Mouse (Mus musculus) testis, postnatal 14 days (tissue): ENCODE measurements around the gene Serp2.
"Not testable (repeated sequence)": the region's sequence is repeated elsewhere in the genome, so short reads cannot be mapped to it uniquely, and the experiment has no call there.

Source experiments
- DNase-seq: peaks from one replicate; pipeline ENCODE4 v3.0.0; 2021; ENCODE audit warnings: low spot score

Serp2 gene

DNA sequence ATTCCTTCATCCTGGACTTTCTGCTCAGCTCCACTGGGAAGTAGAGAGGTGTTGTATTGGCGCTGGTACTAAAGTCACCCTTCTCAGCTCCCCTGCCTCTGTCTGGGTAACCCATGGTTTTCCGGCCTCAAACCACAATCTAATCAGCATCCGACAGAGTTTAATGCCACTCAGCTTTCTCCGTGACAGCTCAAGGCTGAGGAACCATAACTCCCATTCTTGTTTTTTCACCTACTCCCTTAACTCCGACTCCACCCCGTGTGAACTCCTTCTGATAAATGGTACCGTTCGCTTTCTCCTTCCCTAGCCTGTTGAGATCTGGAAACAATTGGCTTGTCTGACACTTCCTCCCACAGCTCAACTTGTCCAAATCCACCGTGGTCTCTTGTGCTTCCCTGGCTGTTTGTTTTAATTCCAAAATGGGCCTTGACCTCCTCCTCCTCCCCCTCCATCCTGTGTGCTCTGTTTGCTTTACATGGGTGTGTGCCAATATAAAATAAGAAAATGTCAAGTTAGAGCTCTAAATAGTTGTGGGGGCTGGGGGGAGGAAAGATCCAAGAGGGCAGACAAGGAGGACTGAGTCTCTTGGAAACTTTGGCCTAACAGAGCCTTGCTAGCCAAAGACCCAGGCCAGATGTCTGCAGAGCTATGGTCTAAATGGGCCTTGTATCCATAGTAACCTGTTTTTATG, 12.7 kb upstream of the Serp2 start:
- peak; percentile 70 for DNase-seq

DNA sequence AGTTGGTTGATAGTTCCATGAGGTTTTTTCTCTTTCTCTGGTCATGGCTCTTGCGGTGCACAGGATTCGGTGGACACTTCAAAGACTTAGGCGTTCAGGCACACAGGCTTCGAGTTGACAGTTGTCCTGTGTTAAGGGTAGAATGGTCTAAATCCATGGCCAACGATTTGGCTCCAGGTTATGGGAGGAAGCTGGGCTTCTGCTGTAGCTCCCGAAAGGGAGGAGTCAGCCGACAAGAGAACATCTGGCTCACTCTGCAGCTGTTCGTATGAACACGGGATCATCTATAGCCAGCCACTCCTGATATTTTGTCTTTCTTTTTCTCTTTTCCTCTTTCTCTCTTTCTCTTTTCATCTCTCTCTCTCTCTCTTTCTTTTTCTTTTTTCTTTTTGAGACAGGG, 11.9 kb upstream of the Serp2 start:
- DNase-seq, result no peak

DNA sequence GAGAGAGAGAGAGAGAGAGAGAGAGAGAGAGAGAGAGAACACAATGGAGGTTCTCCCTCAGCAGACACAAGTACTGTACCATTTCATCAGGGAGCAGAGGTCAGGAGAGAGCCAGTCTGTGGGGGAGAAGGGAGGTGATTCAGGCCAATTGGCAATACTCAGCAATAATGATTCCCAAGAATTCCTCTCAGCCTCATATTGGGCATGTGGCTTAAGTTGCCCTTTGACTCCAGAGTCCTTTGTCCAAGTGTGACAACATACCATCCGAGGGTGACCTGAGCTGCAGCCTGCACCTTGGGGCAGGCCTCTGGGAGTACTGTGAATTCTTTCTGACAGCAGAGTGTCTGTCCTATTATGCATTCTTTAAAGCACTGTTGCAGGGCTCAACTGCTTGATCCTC, 10.6 kb upstream of the Serp2 start:
- DNase-seq, result no peak

- no peak for DNase-seq
Observed at GRCm38 (mm10) chr14:76566711-76567110, 10.0 kb upstream of the Serp2 start.

DNA sequence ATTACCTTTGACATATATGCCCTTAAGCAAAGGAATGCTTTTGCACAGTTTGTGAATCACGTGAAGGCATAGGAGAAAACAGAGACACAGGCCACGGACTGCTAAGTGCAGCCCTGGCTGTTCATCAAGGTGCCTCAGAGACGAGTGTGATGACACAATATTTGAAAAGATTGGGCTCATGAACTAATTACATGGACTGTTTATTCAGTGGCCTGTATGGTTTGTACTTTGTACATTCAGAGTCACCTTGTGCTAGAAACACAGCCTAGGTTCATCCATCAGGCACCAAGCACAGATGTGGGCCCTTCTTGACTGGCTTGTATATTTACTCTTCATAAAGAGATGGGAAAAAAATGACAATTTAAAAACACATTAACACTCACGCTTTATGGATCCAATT, 9.5 kb upstream of the Serp2 start:
- DNase-seq, result no peak

DNA sequence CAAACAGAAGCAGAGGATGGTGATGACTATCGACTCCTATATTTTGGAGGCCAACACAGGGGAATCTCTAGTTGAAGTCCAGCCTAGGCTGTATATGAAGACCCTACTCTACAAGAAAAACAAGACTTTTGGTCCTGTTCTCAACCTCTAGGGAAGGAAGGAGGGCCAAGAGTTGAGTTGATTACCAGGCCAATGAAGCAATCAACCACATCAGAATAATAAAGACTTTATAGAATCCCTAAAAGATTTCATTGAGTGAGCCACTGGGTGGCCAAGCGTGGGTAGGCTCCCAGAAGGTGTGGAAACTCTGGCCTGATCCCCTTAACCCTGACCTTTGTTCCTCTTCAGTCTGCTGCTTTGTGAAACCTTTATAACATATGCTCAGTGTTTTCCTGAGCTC, 2.5 kb upstream of the Serp2 start:
- no peak for DNase-seq

DNA sequence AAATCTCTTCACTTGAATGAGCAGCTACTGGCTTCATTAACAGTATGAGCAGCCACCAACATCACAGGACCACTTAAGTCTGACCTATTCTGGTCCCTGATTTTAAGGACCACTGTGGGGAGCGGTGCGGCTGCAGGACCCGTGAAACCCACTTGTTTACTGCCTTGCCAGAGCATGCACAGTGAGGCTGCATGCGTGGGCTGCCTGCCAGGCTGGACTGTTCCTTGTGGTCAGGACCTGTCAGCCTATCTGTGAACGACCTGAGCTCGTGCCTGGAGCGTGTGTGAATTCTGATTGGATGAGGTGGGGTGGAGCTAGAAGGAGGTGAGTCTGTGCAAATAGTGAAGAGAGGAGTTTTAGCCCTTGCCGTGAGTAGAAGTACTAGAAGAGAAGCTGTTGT, 1.5 kb upstream of the Serp2 start:
- not testable (repeated sequence) for DNase-seq

DNA sequence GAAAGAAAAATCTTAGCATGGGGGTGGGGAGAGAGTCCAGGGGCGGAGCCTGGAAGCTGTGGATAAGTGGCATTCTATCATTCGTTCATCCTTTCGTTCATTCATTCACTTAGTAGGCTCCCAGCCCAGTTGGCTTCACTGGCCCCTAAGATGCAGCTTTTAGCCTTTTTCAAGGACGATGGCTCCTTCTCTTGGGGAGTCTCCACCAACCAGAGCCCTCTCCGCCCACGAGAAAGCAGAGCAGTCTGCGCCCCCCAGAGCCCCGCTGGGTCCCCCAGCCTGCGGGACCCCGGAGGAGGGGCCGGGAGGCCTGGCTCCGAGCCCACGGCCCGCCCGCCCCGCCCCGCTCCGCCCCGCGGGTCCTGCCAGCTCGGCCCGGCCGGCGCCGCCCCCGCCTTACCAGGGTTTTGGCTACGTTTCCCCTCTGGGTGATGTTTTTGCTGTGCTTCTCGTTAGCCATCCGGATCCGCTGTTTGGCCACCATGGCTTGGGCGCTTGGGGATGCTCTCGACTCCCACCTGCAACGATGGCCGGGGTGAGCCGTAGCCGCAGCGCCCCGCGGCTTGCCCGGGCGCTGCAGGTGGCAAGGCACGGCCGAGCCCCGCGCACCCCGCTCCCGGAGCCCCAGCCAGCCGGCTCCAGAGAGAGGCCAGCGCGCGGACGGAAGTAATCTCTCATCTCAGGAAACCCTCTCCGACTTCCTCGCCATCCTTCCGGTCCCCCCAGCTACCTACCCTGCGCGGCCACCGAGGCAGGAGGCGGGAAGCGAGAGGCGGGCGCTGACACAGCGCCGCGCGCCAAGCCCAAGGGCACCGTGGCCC, 448 bp downstream of the Serp2 start:
- DNase-seq, result peak; percentile 58

DNA sequence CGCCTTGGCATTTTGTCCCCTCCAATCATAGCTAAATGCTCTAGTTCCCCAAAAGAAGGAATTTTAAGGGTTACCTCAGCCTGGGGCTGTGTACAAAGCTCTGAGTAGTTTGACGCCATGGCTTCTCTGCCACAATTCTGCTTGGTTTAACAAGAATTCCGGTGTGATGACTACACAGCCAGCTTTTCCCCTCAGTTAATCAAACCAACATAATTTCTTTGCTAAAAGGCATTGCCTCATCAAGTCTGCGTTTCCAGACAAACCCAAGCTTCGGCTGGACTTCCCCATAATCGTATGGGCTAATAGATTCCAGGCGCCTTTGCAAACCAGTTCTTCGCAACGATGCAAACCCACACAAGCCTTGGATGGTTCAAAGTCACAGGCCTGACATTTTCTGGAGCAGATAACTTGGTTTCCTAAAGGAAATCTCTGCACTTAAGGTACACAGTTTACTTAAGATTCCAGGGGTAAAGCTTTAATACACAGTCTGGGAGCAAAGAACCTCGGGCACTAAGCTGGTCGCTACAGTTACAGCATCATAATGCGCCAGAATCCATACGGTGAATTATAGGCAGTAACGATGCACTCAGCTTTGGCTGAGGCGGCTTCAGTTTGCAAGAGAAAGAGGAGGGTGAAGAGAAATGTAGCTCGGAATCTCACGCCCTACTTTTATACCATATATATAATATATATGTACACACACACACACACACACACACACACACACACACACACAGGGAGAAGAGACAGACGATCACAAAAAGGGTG, 1.2 kb downstream of the Serp2 start:
- DNase-seq, result no peak

GRCm38 (mm10) chr14:76544136-76544535, 12.6 kb downstream of the Serp2 start:
- DNase-seq, result no peak

DNA sequence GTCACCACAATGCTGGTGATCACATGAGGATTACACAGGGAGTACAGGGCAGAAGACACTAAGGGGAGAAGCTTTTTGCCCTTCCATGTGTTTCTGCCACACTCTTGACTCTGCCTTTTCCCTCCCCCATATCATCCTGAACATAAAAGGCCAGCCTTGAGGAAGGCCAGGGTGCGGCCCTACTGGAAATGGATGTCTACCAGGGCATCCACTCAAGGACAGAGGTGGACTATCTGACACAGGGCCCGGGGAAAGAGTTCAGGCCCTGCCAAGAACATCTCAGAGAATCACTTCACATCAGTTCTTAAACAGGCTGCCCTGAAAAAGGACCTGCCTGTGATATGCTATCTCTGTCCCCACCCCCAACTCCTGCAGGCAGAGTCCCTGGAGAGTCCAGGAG, 15.3 kb downstream of the Serp2 start:
- peak; percentile 43 for DNase-seq

- DNase-seq, result no peak
Observed at GRCm38 (mm10) chr14:76540005-76540670, 16.6 kb downstream of the Serp2 start.

DNA sequence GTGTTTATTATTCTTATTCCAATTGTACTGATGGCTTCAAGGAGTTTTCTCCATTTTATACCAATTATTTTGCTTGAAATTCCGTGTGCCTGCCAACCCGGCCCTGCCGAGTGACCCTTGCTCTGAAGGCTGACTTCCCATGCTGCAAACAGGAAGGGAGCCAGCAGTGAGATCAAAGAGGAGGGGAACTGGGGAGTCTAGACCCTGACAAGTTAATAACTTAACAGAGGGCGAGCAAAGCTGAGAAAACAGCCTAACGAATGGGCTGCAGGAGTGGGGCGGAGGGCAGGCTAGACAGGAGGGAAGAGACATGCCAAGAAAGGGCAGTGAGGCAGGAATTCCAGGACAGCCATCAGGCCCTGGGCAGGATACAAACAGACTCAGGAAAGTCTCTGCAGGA, 19.8 kb downstream of the Serp2 start:
- DNase-seq, result no peak

- no peak for DNase-seq
Observed at GRCm38 (mm10) chr14:76535096-76535495, 21.6 kb downstream of the Serp2 start.

GRCm38 (mm10) chr14:76533170-76533815, 23.4 kb downstream of the Serp2 start:
- DNase-seq, result peak; percentile 28

- DNase-seq, result peak; percentile 49
Observed at GRCm38 (mm10) chr14:76532257-76533169, 24.2 kb downstream of the Serp2 start.

GRCm38 (mm10) chr14:76531027-76531660, 25.5 kb downstream of the Serp2 start:
- DNase-seq, result no peak

GRCm38 (mm10) chr14:76528641-76529040, 28.0 kb downstream of the Serp2 start:
- peak; percentile 43 for DNase-seq

GRCm38 (mm10) chr14:76527758-76528313, 28.9 kb downstream of the Serp2 start:
- DNase-seq, result no peak
